Mouse (Mus musculus): Measurements from ENCODE around the gene Hdac10.

Gene Hdac10

DNA sequence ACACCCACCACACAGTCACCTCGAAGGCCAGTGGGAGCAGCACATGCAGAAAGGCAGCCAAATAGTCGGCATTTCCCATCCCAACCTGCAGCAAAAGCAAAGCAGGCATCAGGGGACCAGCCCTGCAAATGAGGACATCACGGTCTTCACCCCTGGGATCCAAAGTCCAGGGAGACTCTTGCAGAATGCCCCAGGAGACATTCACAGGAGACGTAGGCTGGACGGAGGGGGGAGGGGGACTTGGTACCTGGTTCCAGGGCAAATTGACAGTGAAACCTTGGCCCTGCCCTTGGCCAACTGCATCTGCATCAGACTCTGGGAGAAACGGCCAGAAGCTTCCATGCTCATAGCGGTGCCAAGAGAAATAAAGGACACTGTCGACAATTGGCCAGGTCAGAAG, 1.9 kb downstream of the Hdac10 start:
- CTCF ChIA-PET = interaction anchor here (3.4 kb wide), 1 partner anchor 19 kb away, joined by 15 read pairs; no protein-coding TSS in a partner anchor

DNA sequence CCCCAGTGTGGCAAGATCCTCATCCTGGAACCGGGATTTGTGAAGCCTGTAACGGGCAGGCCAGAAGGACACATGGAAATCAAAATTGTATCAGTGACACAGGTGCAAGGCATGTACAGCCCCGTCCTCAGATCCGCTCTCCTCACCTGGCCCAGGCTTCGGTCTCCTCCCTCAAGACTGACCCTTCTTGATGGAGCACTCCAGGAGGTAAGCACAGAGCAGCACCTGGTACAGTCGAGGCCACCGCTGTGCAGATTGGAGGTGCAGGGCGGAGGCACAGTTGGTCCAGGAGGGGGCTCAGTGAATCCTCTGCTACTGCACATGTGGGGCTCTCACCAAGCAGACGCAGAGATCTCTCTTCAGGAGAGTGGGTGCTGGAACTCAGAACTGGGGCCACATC, 3.1 kb downstream of the Hdac10 start:
- CTCF ChIA-PET = no interaction called here

DNA sequence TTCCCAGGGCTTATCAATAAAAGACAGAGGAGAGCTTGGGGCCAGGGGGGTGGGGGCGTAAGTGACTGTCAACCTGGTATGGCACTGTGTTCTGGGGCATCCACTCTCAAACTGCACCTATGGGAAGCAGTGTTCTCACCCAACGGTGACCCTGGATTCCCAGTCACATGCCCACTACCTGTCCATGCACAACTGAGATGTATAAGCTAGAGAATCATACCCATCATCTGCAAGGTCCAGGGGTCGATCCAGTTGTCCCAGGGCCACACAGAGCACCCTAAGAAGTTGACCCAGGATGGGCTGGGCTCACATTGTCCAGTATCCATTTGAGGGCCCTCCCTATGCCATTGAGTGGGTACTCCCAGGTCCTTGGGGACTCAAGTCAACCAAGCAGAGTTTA, 4.2 kb downstream of the Hdac10 start:
- CTCF ChIA-PET = interaction anchor here (1.2 kb wide), 1 partner anchor 33 kb away, joined by 4 read pairs; no protein-coding TSS in a partner anchor

DNA sequence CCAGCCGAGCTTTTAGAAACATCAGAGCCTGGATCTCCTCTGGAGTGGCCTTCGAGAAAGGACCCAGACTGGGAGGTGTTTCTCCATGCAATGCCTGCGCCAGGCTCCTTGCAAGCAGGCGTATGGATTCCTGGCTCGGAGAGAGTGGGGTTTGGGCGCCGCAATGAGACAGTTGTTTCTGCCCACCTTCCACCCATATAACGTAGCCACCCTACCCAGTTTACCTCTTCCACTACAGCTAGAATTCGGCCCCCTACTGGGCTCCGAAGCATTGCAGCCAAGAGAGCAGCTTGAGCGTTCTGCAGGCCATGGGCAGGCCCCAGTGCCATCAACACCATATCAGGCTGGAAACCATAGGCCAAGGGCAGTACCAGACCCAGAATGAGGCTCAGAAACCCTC, 4.9 kb downstream of the Hdac10 start:
- CTCF ChIA-PET = interaction anchor here (0.7 to 1.2 kb wide), 2 partner anchors 33 to 44 kb away, joined by 4 read pairs; no protein-coding TSS in a partner anchor

DNA sequence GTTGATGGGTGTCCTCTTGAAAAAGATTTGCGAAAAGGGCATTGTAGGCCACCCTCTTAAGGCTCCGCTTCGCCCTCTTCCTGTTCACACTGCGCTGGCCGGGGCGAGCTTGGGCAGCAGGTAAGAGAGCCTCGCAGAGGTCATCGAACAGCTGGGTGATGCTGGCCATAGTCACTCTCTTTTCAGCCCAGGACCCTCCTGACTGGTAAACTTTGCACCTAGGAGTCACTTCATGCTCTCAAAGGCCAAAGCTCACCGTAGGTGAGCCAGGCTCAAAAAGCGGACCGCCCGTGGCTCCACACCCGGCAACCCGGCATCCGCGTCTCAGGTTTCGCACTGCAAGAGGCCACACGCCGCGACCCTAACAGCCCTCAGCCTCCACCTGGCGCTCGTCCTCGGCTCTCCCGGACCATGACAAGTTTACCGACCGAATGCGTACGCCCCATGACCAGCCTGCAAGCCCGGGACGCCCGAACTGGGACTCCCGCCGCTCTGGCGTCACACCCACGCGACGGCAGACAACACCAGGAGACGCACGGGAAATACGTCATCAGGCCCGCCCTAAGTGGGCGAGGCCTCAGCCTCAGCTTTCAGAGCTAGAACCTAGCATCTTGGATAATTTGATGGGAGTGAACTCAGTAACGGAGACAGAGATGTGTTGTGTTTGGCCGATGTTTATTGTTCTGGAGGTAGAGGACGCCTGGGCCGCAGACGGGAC, 5.7 kb downstream of the Hdac10 start, which contains the start of gene Tubgcp6:
TSS of gene Tubgcp6 (minus strand) at position 464 of the 718 bp plus-strand sequence.
- CTCF ChIA-PET = no interaction called here

DNA sequence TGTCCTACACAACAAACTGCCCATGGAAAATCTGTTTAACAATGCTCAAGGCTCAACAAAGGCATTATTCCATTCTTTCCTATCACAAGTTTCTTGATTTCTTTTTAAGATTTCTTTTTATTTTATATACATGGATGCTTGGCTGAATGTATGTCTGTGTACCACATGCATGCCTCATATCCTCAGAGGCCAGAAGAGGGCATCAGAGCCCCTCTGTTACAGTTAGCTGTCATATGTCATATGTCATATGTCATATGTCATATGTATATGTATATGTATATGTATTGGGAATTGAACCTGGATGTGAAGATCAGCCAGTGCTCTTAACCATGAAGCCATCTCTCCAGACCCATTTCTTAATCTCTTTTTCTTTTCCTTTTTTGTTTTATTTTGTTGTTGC, 10.5 kb downstream of the Hdac10 start:
- CTCF ChIA-PET = no interaction called here

DNA sequence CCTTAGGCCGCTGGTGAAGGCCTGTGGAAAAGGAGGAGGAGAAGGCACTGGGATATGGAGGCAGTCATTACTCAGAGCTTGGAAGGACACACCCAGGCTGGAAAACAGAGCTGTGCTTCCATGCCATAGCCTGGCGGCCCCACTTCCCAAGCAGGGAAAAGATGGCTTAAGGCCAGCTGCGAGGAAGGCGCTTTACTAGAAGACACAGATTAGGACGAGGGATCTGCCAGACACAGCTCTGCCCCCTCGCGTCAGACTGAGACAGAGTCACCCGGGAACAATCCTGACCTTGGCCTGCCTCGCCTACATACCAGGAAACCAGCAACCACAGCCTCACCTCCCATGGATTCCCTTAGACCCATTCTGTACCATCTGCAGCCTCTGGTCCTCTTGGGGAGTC, 18.4 kb downstream of the Hdac10 start:
- CTCF ChIA-PET = no interaction called here

DNA sequence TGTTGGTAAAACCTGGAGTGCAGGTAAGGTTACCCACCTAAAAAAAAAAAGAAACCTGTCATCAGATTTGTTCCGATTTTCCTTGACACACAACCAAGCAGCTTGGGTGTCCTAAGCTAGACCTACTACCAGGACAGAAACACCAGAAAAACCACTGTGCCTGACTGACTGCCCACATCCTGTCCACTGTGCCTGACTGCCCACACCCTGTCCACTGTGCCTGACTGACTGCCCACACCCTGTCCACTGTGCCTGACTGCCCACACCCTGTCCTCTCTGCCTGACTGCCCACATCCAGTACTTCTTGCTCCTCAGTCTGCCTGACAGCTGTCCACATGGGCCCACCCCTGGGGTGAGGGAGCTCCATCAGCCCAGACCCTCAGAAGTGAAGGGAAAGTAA, 21.5 kb downstream of the Hdac10 start:
- CTCF ChIA-PET = no interaction called here

DNA sequence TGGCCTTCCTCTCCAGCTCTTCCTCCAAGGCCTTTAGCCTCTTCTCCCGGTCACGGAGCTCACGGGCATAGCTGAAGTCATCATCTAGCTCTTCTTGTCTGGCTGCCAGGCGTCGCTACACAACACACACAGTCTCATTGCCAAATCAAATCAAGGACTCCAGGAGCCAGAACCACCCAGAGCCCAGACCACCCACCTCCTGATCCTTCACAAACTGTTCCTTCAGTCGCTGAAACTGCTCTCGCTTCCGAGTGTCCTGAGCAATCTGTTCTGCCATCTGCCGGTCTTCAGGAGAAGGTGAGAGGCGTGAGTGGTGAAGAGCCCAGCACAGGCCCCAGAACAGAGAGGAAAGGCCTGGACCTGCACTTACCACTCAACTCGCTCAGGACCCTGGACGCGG, 22.4 kb downstream of the Hdac10 start:
- CTCF ChIA-PET = no interaction called here

DNA sequence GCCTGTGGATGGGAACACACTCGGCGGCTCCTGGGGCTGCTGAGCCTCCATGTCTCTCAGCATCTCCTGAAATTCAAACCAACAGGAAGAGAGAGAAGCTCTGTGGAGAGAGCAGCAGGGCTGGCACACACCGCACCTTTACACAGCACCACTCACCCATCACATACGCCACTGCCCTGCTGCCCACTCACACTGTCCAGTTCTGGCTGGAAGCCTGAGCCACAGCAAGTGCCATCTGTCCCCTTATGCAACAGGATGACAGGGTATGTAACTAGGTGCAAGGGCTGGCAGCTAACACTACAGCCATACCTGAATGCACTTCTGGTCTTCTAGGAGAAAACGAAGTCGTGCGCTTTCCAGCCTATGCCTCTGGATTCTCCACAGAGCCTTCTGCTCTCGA, 24.1 kb downstream of the Hdac10 start:
- CTCF ChIA-PET = no interaction called here

DNA sequence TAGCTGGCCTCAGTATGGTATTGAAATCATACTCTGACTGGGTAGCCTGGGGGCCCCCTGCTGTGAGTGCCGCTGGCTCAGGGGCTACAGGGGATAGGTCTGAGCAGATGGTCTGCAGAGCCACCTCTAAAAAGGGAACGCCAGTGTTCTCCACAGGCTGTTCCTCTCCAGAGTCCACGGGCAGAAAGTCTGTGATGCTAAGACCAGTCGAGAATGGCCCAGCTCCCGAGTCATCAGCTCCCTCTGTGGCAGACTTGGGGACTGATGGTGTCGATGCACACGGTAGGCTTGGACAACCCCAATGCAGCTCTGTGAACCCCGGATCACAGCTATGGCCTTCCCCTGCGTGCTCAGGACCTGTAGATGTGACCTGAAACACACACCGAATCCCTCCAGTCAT, 24.6 kb downstream of the Hdac10 start:
- CTCF ChIA-PET = no interaction called here

DNA sequence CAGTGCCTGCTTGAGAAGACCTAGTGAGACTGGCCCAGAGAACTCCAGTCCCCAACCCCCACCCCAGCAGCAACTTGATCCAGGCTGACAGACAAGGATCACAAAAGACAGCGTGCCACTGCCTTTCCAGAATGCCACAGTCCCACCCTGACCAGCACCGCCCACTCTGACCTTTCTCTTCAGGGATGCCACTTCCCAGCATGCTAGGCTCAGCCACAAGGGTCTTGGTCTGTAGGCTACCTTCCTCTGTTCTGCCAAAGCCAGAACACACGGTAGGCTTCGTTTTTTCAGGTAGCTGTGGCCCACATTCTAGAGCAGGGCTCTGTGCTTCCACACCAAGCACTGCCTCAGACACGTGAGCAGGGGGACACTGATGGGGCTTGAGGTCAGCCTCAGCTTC, 25.9 kb downstream of the Hdac10 start:
- CTCF ChIA-PET = no interaction called here

DNA sequence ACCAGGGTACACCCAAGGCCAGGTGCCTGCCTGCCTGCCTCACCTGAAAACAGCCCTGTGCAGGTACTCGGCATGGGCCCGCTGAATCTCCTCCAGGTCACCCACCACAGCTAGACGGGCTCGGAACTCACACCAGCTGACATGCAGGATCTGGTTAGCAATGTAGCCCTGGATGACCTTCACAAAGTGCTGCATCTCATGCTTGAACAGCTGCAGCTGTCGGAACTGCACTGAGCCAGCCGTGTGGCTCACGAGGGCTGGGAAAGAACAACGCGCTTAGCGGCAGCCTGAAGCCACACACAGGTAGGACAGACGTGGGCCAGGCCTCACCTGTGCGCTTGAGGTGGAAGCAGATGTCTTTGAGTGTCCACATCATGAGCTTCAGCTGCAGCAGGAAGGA, 27.7 kb downstream of the Hdac10 start:
- CTCF ChIA-PET = no interaction called here

DNA sequence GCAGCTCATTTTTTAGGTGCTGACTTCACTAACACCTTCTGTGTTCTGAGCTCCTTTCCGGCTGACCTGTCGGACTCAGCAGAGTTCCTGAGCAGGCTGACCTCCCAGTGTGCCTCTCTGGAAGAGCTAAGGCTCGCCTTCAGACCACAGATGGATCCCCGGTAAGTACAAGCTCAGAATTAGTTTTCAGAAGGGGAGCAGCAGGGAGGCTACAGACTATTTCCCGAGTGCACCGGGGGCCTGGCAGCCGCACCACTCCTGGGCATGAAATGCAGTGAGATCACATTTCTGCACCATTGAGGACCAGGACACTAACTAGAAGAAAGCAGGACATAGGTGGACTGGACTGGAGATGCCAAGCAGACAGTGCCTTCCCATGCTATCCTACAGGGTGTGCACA, 29.9 kb downstream of the Hdac10 start:
- CTCF ChIA-PET = no interaction called here

DNA sequence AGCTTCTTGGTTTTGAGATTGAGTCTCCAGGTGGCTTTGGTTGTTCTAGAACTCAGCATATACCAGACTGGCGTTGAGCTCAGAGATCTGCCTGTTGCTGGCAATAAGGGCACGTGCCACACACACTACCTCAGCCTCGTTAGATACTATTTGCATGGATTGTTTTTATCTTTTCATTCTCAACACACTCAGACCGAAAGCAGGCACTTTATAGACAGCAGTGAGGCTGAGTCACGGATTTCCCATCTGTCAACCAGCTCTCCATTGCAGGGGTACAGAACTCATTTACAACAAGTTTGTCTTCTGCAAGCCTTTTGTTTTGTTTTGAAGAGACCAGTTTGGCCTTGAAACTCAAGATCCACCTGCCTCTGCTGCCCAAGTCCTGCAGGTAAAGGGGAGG, 31.1 kb downstream of the Hdac10 start:
- CTCF ChIA-PET = interaction anchor here (0.5 kb wide), 1 partner anchor 107 kb away, joined by 5 read pairs; no protein-coding TSS in a partner anchor

DNA sequence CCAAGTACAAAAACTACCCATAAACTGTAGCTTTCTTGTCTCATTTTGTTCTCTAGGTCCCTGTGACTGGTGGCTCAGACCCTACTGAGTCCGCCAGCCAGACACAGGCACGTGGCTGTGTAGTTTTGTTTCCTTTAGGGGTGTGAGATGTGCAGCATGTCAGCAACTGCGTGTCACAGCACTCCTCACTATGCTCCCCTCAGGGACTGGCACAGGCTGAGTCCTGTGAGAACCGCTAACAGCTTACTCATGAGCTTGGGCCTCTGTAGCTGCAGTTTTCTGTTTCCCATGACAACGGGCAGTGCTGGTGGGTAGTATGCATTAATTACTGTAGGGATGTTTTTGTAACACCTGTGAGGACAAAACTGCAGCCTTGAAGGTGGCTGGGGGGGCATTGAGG, 36.3 kb downstream of the Hdac10 start:
- CTCF ChIA-PET = interaction anchor here (0.6 kb wide), 1 partner anchor 308 kb away, joined by 15 read pairs; no protein-coding TSS in a partner anchor

DNA sequence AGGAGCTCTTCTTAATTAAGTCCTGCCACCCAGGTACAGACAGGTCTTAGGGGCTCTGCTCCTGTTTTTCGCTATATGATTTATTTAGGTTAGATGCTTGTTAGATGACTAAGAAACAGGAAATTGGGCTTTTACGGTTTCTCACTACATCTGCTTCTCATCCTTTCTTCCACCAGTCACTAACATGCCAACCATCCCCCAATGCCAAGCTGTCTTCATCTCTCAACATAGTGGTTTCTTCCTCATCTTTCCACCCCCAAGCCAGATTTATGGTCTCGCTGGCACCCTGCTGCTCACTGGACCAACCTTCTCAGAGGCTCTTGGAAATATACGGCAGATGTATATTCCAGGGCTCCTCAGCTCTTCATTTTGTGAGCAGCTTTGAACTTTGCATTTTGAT, 37.8 kb downstream of the Hdac10 start:
- CTCF ChIA-PET = no interaction called here

DNA sequence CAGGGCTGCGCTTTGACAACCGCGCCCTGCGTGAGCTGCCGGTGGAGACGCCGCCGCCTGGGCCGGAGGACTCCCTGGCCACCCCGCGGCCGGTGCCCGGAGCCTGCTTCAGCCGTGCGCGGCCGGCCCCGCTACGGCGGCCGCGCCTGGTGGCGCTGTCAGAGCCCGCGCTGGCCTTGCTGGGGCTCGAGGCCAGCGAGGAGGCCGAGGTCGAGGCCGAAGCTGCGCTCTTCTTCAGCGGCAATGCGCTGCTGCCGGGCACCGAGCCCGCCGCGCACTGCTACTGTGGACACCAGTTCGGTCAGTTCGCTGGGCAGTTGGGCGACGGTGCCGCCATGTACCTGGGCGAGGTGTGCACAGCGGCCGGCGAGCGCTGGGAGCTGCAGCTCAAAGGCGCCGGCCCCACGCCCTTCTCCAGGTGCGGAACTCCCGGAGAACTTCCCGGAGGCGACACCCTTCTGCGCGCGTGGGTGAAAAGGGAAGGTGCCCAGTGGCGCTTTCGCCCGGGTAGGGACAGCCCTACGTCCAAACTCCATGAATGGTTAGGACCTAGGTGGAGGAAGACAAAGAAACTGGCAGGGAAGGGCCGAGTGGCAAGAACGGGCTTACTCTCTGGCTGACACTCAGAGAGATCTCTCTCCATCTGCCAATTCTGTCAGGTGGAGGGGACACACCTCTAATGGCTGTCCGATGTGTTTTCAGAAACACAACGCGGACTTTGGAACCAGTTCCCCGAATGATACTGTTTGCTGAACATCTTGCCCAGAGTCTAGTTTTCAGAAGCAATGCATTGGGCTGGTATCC, 39.0 kb downstream of the Hdac10 start:
- CTCF ChIA-PET = no interaction called here

DNA sequence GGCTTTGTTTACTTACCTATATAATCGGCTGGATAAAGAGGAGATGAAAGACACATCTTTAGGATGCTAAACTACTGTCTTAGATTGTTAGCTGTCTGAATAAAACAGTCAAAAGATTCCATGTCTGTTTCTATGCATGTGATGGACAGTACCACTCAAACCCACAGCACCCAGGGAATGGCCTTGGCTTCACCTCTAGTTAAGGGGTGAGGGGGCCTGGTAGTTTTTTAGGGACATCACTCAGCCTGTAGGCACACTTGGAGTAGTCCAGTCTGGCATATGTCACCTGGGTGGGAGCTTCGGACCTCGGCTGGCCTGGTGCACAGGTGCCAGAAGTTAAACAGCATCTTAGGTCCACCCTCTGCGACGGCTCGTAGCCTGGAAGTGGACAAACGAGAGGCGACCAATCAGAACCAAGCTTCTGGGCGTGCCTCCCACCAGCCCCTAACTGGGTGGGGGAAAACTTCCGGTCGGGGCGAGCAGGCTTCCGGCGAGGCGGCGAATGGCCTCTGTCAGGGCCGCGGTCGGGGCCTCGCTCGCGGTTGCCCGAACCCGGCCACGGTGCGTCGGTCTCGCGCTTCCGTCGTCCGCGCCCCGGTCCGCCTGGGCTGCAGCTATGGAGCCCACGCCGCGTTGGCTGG, 39.8 kb downstream of the Hdac10 start, which contains the start of gene Selenoo:
TSS of gene Selenoo (plus strand) at position 478 of the 641 bp plus-strand sequence.
- CTCF ChIA-PET = no interaction called here

DNA sequence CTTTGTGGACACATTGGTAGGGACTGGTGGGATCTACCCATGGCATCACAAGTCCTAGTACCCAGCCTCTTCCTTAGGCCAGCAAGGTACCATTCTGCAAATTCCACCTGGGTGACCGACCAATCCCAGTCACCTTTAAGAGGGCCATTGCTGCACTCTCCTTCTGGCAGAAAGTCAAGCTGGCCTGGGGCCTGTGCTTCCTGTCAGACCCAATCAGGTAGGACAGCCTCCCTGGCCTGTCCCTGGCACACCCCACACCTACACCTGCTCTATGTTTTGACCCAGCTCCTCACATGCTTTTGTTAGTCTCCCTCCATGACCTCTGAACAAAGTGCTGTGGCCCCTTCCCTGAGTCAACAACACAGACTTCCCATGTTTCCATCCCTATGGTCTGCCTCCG, 43.7 kb downstream of the Hdac10 start:
- CTCF ChIA-PET = no interaction called here

DNA sequence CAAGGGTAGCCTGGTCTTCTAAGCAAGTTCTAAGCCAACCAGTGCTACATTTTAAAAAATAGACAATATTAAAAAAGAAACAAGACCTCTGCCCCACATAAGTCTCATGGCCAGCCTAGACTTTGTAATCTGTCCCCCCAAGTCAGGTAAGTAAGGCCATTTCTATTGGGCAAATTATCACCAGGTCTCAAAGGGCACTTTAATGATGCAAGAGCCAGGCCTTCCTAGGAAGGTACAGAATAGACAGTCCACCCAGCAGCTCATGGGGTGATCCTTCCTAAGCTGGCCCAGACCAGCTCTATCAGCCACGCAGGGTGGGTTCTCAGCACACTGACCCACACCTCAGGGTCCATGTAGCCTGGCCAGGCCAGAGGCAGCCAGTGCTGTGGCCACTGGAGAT, 44.6 kb downstream of the Hdac10 start:
- CTCF ChIA-PET = no interaction called here

DNA sequence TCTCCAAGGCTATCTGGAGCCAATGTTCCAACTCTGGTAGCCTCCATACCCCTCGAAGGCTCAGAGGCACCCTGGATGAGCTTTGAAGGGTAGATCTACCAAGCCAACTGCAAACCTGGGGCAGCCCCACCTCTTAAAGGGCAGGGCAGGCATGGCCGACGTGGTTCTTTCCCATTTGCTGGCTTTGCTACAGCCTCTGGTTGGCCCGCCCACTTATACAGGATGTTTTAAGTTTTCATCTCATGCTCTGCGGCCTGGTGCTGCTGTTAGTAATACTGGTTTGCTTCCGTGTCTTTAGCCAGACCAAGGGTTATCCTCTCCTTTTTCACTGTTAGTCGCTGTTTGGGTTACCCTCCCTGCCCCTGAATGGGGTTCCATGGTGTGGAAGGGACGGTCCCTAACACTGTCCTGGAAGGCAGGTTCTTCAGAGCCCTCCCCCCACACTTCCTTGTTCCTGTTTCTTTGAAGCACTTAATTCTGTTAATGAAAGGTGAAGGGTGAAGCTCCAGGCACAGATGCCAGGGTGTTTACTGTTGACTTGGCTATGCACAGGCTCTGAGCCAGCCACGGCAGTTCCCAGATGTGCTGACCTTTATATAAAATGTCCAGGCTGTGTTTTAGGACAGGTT, 50.2 kb downstream of the Hdac10 start:
- CTCF ChIA-PET = interaction anchor here (0.5 kb wide), 1 partner anchor 133 kb away, joined by 10 read pairs; the partner anchor contains the start of gene Ppp6r2

Measured in spleen, embryonic (tissue).